Mouse (Mus musculus) stomach, postnatal 0 days (tissue): ENCODE data around the gene Xylt1.

ENCODE experiments used
- CTCF ChIP-seq: IDR thresholded peaks from 2 replicates; pipeline ENCODE4 v1.5.1; 2016; ENCODE audit warnings: antibody characterized with exemption, low read depth, mild to moderate bottlenecking, moderate library complexity
- EP300 ChIP-seq: optimal IDR thresholded peaks from 2 replicates; pipeline ENCODE3; 2016; ENCODE audit warnings: antibody characterized with exemption

- no peak for TF ChIP-seq CTCF
- no peak for TF ChIP-seq EP300
Measured at GRCm38 (mm10) chr7:117442639-117443038, 61.9 kb downstream of the Xylt1 start.
